Mouse (Mus musculus) kidney, postnatal 0 days (tissue): ENCODE measurements around the gene Fam173a. TPM values are rescaled to one million over a fixed set of nuclear protein-coding genes. Genes with fewer than 3 reads are reported as not detected.

Experiments used
- ATAC-seq: fragments of 200-750 bp; cut with Nextera tagmentation; replicated peaks from 2 replicates; pipeline ENCODE4 v1.8.0; 2017; ENCODE audit warnings: low read depth, moderate number of reproducible peaks, moderate TSS enrichment, moderate library complexity; ENCODE audit not compliant: low FRiP score
- DNase-seq: peaks from one replicate; pipeline ENCODE4 v3.0.0-alpha.2; 2016; ENCODE audit warnings: low spot score
- H3K27ac ChIP-seq: fragments of 300-500 bp; sonication (generic); 2 replicates; pipeline ENCODE4 v1.5.1; 2014; ENCODE audit warnings: mild to moderate bottlenecking
- H3K27me3 ChIP-seq: fragments of 300-500 bp; sonication (generic); 2 replicates; pipeline ENCODE4 v1.6.1; 2014; ENCODE audit warnings: low read length, mixed read lengths; ENCODE audit not compliant: insufficient read depth
- H3K36me3 ChIP-seq: fragments of 300-500 bp; sonication (generic); 2 replicates; pipeline ENCODE4 v1.6.1; 2014; ENCODE audit warnings: low read length, mixed read lengths; ENCODE audit not compliant: insufficient read depth
- H3K4me1 ChIP-seq: fragments of 300-500 bp; sonication (generic); replicated peaks from 2 replicates; pipeline ENCODE4 v1.6.1; 2014; ENCODE audit warnings: antibody characterized with exemption, low read length, mixed read lengths; ENCODE audit not compliant: insufficient read depth
- H3K4me2 ChIP-seq: fragments of 300-500 bp; sonication (generic); 2 replicates; pipeline ENCODE4 v1.6.1; 2014; ENCODE audit warnings: mild to moderate bottlenecking, low read length, moderate library complexity, mixed read lengths
- H3K4me3 ChIP-seq: fragments of 300-500 bp; sonication (generic); replicated peaks from 2 replicates; pipeline ENCODE4 v1.5.1; 2014; ENCODE audit warnings: low read depth, low read length
- H3K9ac ChIP-seq: fragments of 300-500 bp; sonication (generic); 2 replicates; pipeline ENCODE4 v1.6.1; 2014; ENCODE audit warnings: low read depth, low read length
- H3K9me3 ChIP-seq: fragments of 300-500 bp; sonication (generic); replicated peaks from 2 replicates; pipeline ENCODE4 v1.6.1; 2016; ENCODE audit warnings: low read length, inconsistent platforms, mixed read lengths
- CTCF ChIP-seq: IDR thresholded peaks from 2 replicates; pipeline ENCODE4 v1.5.1; 2016; ENCODE audit warnings: antibody characterized with exemption, low read depth, mild to moderate bottlenecking, moderate library complexity
- WGBS: fragments of 180-500 bp; shearing (Covaris S2); extraction: QIAGEN DNeasy Blood & Tissue Kit; methylation state at CpG from one replicate; pipeline ENCODE4 v1.1.7; 2014; 5-methylcytosine and 5-hydroxymethylcytosine counted together
- polyA plus RNA-seq: library from polyadenylated mRNA; unstranded; fragments of >200 nt; fragmentation: Nextera tagmentation; extraction: Ambion mirVana; gene quantifications from 2 replicates; pipeline ENCODE4 v1.2.1, GENCODE M21; 2015

The Fam173a gene
- polyA plus RNA-seq, 1 experiment from 2014 or later, result 112 TPM

- no peak overlapping the region for H3K27ac ChIP-seq
- peaks cover 32% of the 10 kb centered on the region for H3K36me3 ChIP-seq
- ATAC-seq (no peak), DNase-seq (no peak)
- H3K27me3 ChIP-seq, result no peaks in the 10 kb centered on the region
- WGBS, result 67% methylated on average over 15 of the region's 15 CpGs
- TF ChIP-seq CTCF, result no peak
- peak overlapping the region; percentile 59; the same call in 1 of the 2 replicates for H3K9ac ChIP-seq
- peak overlapping the region; percentile 63; the same call in 1 of the 2 replicates for H3K4me3 ChIP-seq
- H3K4me2 ChIP-seq, result peak overlapping the region; percentile 83
- H3K4me1 ChIP-seq, result peaks cover 10% of the 10 kb centered on the region; the same call in 1 of the 2 replicates
- no peaks in the 10 kb centered on the region for H3K9me3 ChIP-seq
Measured at GRCm38 (mm10) chr17:25783861-25784574, 8.7 kb downstream of the Fam173a start.

GRCm38 (mm10) chr17:25783086-25783485 is 9.6 kb downstream of the Fam173a start:
- TF ChIP-seq CTCF, result no peak
- 0 out of 2 replicates have a peak overlapping the region, but pooled peaks have one; percentile 18 for H3K9ac ChIP-seq
- H3K27me3 ChIP-seq, result no peaks in the 10 kb centered on the region
- no peak overlapping the region for H3K4me3 ChIP-seq
- no peaks in the 10 kb centered on the region for H3K9me3 ChIP-seq
- H3K4me2 ChIP-seq, result no peak overlapping the region
- peaks cover 10% of the 10 kb centered on the region; the same call in 1 of the 2 replicates for H3K4me1 ChIP-seq
- DNase-seq (no peak), ATAC-seq (no peak)
- WGBS, result 83% methylated on average over 7 of the region's 7 CpGs
- H3K36me3 ChIP-seq, result peaks cover 32% of the 10 kb centered on the region
- no peak overlapping the region for H3K27ac ChIP-seq

GRCm38 (mm10) chr17:25781339-25781738 is 11.4 kb downstream of the Fam173a start:
- Histone ChIP-seq H3K27me3 (no peaks in the 10 kb centered on the region), H3K4me3 (no peak overlapping the region), H3K4me2 (no peak overlapping the region), H3K36me3 (peaks cover 41% of the 10 kb centered on the region), H3K9ac (no peak overlapping the region), H3K4me1 (peaks cover 10% of the 10 kb centered on the region; the same call in 1 of the 2 replicates), H3K27ac (no peak overlapping the region), H3K9me3 (no peaks in the 10 kb centered on the region)
- ATAC-seq (no peak), DNase-seq (no peak)
- WGBS, result 76% methylated on average over 6 of the region's 6 CpGs
- no peak for TF ChIP-seq CTCF

- peaks cover 34% of the 10 kb centered on the region; the same call in 1 of the 2 replicates for H3K36me3 ChIP-seq
- TF ChIP-seq CTCF, result no peak
- no peaks in the 10 kb centered on the region for H3K27me3 ChIP-seq
- no peak overlapping the region for H3K27ac ChIP-seq
- ATAC-seq (no peak), DNase-seq (no peak)
- H3K4me2 ChIP-seq, result no peak overlapping the region
- WGBS, result 92% methylated on average over 5 of the region's 5 CpGs
- no peak overlapping the region for H3K9ac ChIP-seq
- no peaks in the 10 kb centered on the region for H3K9me3 ChIP-seq
- H3K4me1 ChIP-seq, result peaks cover 6% of the 10 kb centered on the region; the same call in 1 of the 2 replicates
- H3K4me3 ChIP-seq, result no peak overlapping the region
Measured at GRCm38 (mm10) chr17:25777948-25778347, 14.8 kb downstream of the Fam173a start.

GRCm38 (mm10) chr17:25775318-25776062 is 17.2 kb downstream of the Fam173a start:
- Histone ChIP-seq H3K4me1 (peaks cover 6% of the 10 kb centered on the region; the same call in 1 of the 2 replicates), H3K36me3 (0 out of 2 replicates have a peak, but pooled peaks cover 15% of the 10 kb centered on the region), H3K9ac (no peak overlapping the region), H3K4me3 (no peak overlapping the region), H3K9me3 (no peaks in the 10 kb centered on the region), H3K27ac (no peak overlapping the region), H3K27me3 (no peaks in the 10 kb centered on the region), H3K4me2 (no peak overlapping the region)
- 75% methylated on average over 10 of the region's 10 CpGs for WGBS
- TF ChIP-seq CTCF, result no peak
- DNase-seq (no peak), ATAC-seq (no peak)

- peak; percentile 86 for ATAC-seq
- Histone ChIP-seq H3K27me3 (no peaks in the 10 kb centered on the region), H3K4me1 (peaks cover 6% of the 10 kb centered on the region; the same call in 1 of the 2 replicates), H3K4me2 (peak within 1 kb of the TSS; percentile 84), H3K36me3 (0 out of 2 replicates have a peak, but pooled peaks cover 9% of the 10 kb centered on the region), H3K27ac (0 out of 2 replicates have a peak within 1 kb of the TSS, but pooled peaks have one; percentile 14), H3K4me3 (peak within 1 kb of the TSS; percentile 63), H3K9ac (peak within 1 kb of the TSS; percentile 72), H3K9me3 (no peaks in the 10 kb centered on the region)
- DNase-seq, result peak; percentile 97
- peak; percentile 99 for TF ChIP-seq CTCF
- under 1% methylated on average over 37 of the region's 37 CpGs for WGBS
Measured at GRCm38 (mm10) chr17:25773549-25774120, 19.1 kb downstream of the Fam173a start, which contains the start of gene Narfl. Narfl (plus strand) TSS chr17:25773776.
